Mouse (Mus musculus): ENCODE measurements around the gene Wdr49. TPM values are rescaled to one million over a fixed set of nuclear protein-coding genes. Genes with fewer than 3 reads are reported as not detected.
A peak's percentile ranks its signal among the peaks of the same experiment; 100 is the strongest.

The Wdr49 gene
- polyA plus RNA-seq (2012; rRNA removed) = 0.16 and 0.23 TPM in 2 replicates

DNA sequence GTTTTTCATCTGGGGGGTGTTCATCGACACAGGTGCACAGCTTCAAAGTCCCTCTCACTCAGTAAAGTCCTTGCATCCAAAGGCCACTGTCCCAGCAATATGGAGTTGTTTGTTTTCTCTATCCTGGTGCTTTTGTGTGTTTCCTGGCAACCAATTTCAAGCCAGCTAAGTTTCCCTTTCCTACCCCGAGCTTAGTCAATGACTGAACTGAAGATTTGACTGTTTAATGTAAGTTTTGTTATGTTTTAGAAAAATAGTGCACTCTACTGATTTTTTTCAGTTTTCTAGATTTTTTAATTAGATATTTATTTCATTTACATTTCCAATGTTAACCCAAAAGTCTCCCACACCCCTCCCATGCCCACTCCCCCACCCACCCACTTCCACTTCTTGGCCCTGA, at the start of gene Wdr49:
TSS of gene Wdr49 (minus strand) at position 101 of the 400 bp plus-strand sequence.
- WGBS = 27% methylated on average over 2 of the region's 2 CpGs

DNA sequence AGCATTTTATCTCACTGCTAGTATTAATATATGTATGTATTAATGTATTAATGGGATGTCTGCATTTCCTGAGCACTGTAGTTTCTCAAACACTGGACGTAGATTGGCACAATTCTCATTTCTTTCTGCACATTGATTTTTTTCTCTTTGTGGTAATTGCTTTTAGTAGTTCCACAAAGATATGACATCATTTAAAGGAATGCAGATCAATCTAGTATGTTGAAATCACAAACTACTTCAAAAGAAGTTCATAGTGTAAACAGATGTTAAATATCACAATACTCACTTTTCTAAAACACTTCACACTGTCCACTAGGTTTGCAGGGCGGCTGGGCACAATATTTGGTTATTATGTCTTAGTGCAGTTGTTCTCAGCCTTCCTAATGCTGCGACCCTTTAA, 49.1 kb upstream of the Wdr49 start:
- H3K27me3 ChIP-seq (ENCODE audit: control insufficient read depth, insufficient read depth, low read length) = no peaks in the 10 kb centered on the region
- H3K27ac ChIP-seq (ENCODE audit: insufficient read depth, low read length) = no peak overlapping the region
- H3K4me3 ChIP-seq (replicated peaks; ENCODE audit: insufficient read depth, low read depth, low read length) = no peak overlapping the region
- 95% methylated on average over 3 of the region's 3 CpGs for WGBS
- TF ChIP-seq CTCF (IDR thresholded peaks at IDR 0.05; ENCODE audit: borderline replicate concordance, insufficient read depth, low read depth, low read length) = no peak
- no peaks in the 10 kb centered on the region for H3K4me1 ChIP-seq (ENCODE audit: control insufficient read depth, insufficient read depth, low read length)
- no peak for DNase-seq

More for the DNA sequence above, at the start of gene Wdr49:
- no peak within 1 kb of the TSS for H3K4me3 ChIP-seq (replicated peaks; ENCODE audit: insufficient read depth, low read depth, low read length)
- no peak within 1 kb of the TSS for H3K27ac ChIP-seq (ENCODE audit: insufficient read depth, low read length)
- no peaks in the 10 kb centered on the region for H3K27me3 ChIP-seq (ENCODE audit: control insufficient read depth, insufficient read depth, low read length)
- H3K4me1 ChIP-seq (ENCODE audit: control insufficient read depth, insufficient read depth, low read length) = no peaks in the 10 kb centered on the region
- TF ChIP-seq POLR2A (IDR thresholded peaks at IDR 0.05; ENCODE audit: borderline replicate concordance, insufficient read depth, low read length) = no peak
- no peak for TF ChIP-seq CTCF (IDR thresholded peaks at IDR 0.05; ENCODE audit: borderline replicate concordance, insufficient read depth, low read depth, low read length)
- no peak for DNase-seq

GRCm38 (mm10) chr3:75522527-75522926, 40.6 kb upstream of the Wdr49 start:
- 98% methylated on average over 1 of the region's 1 CpGs for WGBS
- DNase-seq = no peak
- no peak for TF ChIP-seq POLR2A (IDR thresholded peaks at IDR 0.05; ENCODE audit: borderline replicate concordance, insufficient read depth, low read length)
- TF ChIP-seq CTCF (IDR thresholded peaks at IDR 0.05; ENCODE audit: borderline replicate concordance, insufficient read depth, low read depth, low read length) = no peak
- Histone ChIP-seq H3K27ac (ENCODE audit: insufficient read depth, low read length) (no peak overlapping the region), H3K4me1 (ENCODE audit: control insufficient read depth, insufficient read depth, low read length) (no peaks in the 10 kb centered on the region), H3K4me3 (replicated peaks; ENCODE audit: insufficient read depth, low read depth, low read length) (no peak overlapping the region), H3K27me3 (ENCODE audit: control insufficient read depth, insufficient read depth, low read length) (no peaks in the 10 kb centered on the region)

DNA sequence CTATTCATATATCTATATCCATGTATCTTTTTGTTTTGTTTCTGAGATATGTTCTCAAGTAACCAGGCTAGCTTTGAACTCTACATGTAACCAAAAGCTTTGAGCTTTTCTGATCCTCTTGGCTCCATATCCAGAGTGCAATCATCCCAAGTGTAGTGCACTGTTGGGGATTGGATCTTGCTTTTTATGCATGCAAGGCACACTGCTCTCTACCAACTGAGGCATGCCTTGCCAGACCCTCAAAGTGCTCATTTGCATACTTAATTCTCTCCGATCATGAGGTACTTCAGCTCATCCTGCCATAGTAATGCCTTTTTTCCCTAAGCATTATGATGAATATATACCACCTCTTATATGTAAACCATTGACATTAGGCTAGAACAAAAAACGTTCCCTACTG, 39.4 kb upstream of the Wdr49 start:
- Histone ChIP-seq H3K4me3 (replicated peaks; ENCODE audit: insufficient read depth, low read depth, low read length) (no peak overlapping the region), H3K4me1 (ENCODE audit: control insufficient read depth, insufficient read depth, low read length) (no peaks in the 10 kb centered on the region), H3K27ac (ENCODE audit: insufficient read depth, low read length) (no peak overlapping the region), H3K27me3 (ENCODE audit: control insufficient read depth, insufficient read depth, low read length) (no peaks in the 10 kb centered on the region)
- 63% methylated on average over 2 of the region's 2 CpGs for WGBS
- DNase-seq = no peak
- TF ChIP-seq POLR2A (IDR thresholded peaks at IDR 0.05; ENCODE audit: borderline replicate concordance, insufficient read depth, low read length) = no peak
- TF ChIP-seq CTCF (IDR thresholded peaks at IDR 0.05; ENCODE audit: borderline replicate concordance, insufficient read depth, low read depth, low read length) = no peak

GRCm38 (mm10) chr3:75517631-75518250, 35.8 kb upstream of the Wdr49 start:
- H3K4me1 ChIP-seq (ENCODE audit: control insufficient read depth, insufficient read depth, low read length) = no peaks in the 10 kb centered on the region
- WGBS = 79% methylated on average over 7 of the region's 7 CpGs
- no peak for TF ChIP-seq POLR2A (IDR thresholded peaks at IDR 0.05; ENCODE audit: borderline replicate concordance, insufficient read depth, low read length)
- peak; percentile 37; the same call in 1 of the 2 replicates for TF ChIP-seq CTCF (IDR thresholded peaks at IDR 0.05; ENCODE audit: borderline replicate concordance, insufficient read depth, low read depth, low read length)
- H3K4me3 ChIP-seq (replicated peaks; ENCODE audit: insufficient read depth, low read depth, low read length) = no peak overlapping the region
- no peak overlapping the region for H3K27ac ChIP-seq (ENCODE audit: insufficient read depth, low read length)
- H3K27me3 ChIP-seq (ENCODE audit: control insufficient read depth, insufficient read depth, low read length) = no peaks in the 10 kb centered on the region
- DNase-seq = peak; percentile 8 to 14

DNA sequence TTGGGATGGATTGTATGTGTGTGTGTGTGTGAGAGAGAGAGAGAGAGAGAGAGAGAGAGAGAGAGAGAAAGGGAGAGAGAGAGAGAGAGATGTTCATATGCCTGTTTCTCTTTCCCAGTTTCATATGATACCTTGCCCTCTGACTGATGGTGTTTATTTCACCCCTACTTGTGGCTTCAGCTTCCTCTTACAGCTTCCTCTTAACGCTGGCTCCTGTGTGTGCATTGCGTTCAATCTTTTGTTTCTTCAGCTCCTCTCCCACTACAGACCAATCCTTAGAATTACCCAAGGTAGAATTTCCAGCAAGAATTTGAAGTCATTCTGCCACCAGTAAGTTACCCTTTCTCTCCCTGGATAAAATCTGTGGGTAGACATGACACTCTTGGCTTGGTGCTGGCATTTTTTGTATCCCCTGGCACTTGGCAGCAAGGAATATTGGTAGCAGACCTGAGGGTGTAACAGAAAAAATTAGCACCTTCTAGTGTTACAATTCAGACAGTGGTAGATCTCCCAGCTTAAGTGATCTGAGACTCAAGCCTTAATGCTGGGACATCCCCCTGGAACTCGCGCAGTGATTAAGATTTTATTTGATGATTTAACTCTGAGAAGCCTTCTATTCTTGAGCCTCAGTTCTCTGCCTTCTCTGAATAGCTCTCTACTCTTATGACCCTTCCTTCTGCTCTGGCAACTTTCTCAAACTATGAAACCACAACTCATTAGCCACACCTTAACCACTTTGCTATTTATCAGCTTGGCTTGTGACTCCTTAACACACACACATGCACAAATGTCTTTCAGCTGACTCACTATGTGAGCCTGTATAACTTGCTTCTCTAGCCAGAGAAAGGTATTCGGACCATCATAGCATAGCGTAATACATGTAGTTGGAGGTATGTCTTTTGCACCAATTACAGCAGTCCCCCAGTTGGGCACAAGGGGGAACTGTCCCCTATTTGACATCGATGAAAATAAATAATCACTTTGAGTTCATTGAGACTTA, 17.3 kb upstream of the Wdr49 start:
- 89% methylated on average over 7 of the region's 7 CpGs for WGBS
- Histone ChIP-seq H3K4me3 (replicated peaks; ENCODE audit: insufficient read depth, low read depth, low read length) (no peak overlapping the region), H3K27ac (ENCODE audit: insufficient read depth, low read length) (no peak overlapping the region), H3K4me1 (ENCODE audit: control insufficient read depth, insufficient read depth, low read length) (no peaks in the 10 kb centered on the region), H3K27me3 (ENCODE audit: control insufficient read depth, insufficient read depth, low read length) (no peaks in the 10 kb centered on the region)
- TF ChIP-seq POLR2A (IDR thresholded peaks at IDR 0.05; ENCODE audit: borderline replicate concordance, insufficient read depth, low read length) (no peak), CTCF (IDR thresholded peaks at IDR 0.05; ENCODE audit: borderline replicate concordance, insufficient read depth, low read depth, low read length) (no peak)
- no peak for DNase-seq

DNA sequence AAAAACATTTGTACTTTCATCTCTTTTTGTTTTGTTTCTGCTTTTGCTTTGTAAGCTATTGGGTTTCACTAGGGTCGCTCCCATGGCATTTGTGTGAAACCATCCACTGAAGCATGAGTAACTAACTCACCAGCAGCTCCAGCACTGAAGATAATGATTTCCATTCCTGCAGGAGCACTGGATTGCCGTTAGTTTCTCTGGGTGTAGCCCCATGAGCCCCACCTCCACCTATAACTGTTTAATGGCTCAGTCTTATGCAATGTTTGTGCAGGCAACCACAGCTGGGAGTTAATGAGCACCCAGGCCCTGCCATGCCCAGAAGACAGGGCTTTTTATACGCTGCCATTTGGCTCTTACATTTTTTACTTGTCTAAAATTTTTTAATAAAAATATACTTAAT, 11.0 kb upstream of the Wdr49 start:
- H3K4me1 ChIP-seq (ENCODE audit: control insufficient read depth, insufficient read depth, low read length) = no peaks in the 10 kb centered on the region
- no peak overlapping the region for H3K4me3 ChIP-seq (replicated peaks; ENCODE audit: insufficient read depth, low read depth, low read length)
- 56% methylated on average over 3 of the region's 3 CpGs for WGBS
- no peaks in the 10 kb centered on the region for H3K27me3 ChIP-seq (ENCODE audit: control insufficient read depth, insufficient read depth, low read length)
- no peak overlapping the region for H3K27ac ChIP-seq (ENCODE audit: insufficient read depth, low read length)
- no peak for DNase-seq
- TF ChIP-seq CTCF (IDR thresholded peaks at IDR 0.05; ENCODE audit: borderline replicate concordance, insufficient read depth, low read depth, low read length) = no peak
- TF ChIP-seq POLR2A (IDR thresholded peaks at IDR 0.05; ENCODE audit: borderline replicate concordance, insufficient read depth, low read length) = no peak
